Mouse (Mus musculus) heart, postnatal 4 days (tissue): ENCODE results near the gene Vmn2r19. TPM values are rescaled to one million over a fixed set of nuclear protein-coding genes. Genes with fewer than 3 reads are reported as not detected.
"Not testable (repeated sequence)": the region's sequence is repeated elsewhere in the genome, so short reads cannot be mapped to it uniquely, and the experiment has no call there.

Experiments used
- DNase-seq: peaks from one replicate; pipeline ENCODE4 v3.0.0; 2021
- total RNA-seq, 2 experiments: library from RNA; stranded (reverse); gene quantifications; 2 replicates each; pipeline ENCODE4 v1.2.3; 2021

The Vmn2r19 gene
- not detected for total RNA-seq

DNA sequence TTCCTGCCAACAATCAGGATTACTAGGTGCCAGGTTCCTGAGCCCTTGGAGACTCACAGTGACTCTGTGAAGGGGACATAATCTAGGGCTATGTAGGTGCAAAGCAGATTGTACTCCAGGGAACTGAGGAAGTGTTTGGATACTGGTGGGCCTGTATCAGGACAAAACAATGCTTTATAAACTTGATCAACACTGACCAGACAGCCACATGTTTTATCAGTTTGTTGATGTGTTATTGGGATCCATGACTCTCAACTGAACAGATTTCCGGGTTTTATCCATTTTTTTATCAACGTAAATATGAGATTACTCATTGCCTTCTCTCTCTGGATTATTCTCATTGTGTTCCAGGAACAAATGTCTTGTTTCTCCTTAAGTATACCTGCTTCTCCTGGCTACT lies at the start of gene Vmn2r19:
TSS of gene Vmn2r19 (plus strand) at position 301 of the 400 bp plus-strand sequence.
- no peak for DNase-seq

DNA sequence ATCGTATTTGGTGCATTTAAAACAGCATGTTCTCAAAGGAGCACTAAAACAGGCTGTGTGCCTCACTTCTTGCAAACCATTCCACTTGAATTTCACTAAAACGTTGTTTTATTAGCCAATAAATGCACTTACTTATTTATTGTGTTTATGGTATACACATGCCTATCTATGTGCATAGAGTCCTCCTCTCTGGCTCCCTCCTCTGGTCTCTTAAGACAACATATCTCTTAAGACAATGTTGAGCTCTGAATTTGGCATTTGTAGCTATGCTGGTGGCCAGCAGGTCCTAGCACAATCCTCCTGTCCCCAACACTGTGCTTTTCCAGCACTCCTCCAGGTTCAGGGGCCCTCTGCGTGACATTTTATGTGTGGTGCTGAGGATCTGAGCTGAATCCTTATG lies 49.2 kb upstream of the Vmn2r19 start:
- DNase-seq, result no peak

DNA sequence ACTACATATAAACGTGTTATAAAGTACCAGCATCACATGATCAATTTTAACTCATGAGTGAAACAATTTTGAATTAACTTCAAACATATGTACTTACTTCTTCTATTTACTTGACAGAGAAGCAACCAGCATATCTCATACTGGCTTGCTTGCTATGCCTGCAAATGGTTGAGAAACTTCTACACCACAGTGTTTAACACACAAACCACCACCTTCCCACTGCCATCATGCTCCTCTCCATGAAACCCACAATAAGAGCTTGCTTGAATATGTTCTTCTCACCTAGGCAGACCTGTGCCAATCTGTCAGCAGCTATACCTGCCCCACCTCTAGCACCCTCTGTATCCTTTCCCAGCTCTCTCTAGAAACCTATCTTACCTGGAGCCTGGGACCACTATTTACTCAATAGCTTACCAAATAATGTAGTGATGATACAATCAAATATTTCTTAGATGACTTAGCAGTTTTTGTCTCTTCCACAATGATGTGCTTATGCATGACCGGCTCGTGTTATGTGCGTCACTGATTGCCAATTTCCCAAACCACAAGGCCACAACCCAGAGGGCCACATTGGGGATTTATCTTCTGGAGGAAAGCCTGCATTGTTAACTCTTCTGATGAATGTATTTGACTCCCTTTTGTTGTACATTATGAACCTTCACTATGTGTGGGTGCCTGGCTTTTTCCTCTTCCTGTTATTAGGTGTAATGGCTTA lies 48.1 kb upstream of the Vmn2r19 start:
- DNase-seq, result no peak

DNA sequence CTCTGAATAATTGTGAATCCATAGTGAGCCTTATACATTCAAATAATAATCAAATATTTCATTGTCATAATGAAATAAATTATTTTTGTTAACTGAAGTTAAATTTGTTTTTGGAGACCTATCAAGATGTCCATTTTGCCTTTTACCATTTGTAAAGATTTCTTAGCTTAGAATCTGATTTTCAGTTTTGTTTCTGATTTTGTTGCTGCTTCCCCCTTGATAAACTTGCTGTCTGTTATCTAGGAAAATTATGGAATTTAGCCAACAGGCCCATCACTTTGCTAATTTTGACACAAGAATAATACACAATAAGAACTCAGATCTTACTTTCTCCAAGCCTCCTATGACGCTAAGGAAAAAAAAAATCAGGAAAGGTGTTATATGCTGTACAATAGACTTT lies 47.3 kb upstream of the Vmn2r19 start:
- no peak for DNase-seq

DNA sequence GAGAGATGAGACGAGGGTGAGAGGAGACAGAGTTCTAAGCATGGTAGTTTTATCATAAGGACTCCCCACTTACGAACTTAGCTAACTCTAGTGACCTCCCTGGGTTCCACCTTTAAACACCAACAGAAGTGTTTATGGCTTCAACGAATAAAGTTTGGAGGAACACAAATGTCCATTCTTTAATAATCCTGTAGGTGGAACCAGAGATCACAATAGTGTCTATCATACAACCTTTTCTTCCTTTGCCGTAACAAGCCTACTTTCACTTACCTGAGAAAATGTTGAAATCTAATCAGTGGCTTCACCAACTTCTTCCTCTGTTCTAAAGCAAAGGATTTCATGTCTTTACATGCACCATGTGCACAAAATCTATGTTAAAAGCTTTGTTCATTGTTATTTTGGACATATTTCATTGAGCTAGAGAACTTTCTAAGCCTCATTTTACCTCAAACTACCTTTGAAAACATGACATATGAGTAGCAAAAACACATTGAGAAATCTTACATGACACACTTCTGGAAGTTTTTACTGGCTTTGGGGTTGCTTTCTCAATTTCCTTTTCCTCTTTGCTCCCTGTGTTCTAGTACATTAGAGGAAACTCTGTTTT lies 46.5 kb upstream of the Vmn2r19 start, which contains the start of gene Clec4d:
TSS of gene Clec4d (plus strand) at position 557 of the 607 bp plus-strand sequence.
- DNase-seq, result no peak

DNA sequence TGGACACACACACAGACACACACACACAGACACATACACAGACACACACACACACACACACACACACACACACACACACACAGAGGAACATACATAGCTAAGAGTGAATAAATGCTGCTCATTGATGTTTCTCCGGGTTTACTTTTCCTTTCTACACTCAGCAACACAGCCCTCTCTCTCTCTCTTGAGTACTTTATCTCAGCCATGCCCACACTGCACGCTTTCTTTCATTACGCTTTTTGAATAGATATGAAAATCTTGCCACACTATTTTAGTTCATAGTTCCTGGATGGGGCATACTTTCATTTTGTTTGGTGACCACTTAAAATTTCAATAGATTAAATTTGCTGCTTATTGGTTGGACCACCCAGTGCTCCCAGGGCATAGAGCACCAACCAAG lies 43.9 kb upstream of the Vmn2r19 start:
- no peak for DNase-seq

DNA sequence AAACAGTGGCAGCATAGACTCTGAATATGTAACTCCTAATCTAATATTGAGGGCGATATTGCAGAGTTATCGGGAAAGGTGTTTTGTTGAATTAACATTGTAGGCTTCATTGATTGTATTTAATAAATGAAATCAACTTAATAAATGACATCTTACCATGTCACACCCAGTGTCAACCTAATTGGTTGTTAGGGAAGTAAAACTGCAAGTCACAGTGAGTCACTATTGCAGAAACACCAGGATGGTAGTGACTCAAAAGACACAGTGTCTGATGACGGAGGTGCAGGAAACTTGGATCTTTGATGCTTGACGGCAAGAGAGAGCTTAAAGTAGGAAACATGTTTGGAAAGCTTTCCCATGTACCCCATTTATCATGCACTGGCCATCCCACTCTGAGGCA lies 42.3 kb upstream of the Vmn2r19 start:
- no peak for DNase-seq

DNA sequence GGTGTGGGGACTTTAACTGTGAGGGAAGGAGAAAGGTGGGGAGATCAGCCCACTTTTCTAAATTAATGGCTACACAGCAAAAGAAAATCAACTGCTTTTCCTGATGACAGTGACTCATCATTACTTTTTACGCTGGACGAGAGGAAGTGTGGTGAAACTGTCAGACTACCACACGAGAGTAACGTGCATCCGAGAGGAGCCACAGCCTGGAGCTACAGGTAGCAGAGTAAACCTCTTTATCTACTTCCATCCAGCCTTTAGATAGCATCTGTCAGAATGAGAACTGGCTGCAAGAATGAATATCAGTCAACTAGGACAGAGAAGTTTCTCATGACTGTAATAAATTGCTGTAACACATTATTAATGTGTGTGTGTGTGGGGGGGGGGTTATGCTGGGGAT lies 41.2 kb upstream of the Vmn2r19 start:
- no peak for DNase-seq

DNA sequence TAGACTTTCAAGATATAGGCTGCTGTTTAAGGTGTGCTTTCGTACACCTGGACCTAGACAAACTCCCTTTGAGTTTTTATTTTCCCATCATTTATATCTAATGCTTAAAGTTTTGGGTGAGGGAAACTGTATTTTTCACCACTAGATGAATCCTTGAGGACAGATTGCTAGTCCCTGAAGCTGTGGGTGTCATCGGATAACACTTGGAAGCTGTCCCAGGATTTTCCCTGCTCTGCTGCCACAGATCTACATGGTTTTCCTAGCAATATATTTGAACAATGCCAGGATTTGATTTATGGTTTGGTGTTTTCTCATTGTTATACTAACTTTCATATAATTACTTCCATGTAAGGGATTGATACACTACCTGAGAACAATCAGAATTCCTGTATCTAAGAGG lies 28.7 kb upstream of the Vmn2r19 start:
- DNase-seq, result no peak

DNA sequence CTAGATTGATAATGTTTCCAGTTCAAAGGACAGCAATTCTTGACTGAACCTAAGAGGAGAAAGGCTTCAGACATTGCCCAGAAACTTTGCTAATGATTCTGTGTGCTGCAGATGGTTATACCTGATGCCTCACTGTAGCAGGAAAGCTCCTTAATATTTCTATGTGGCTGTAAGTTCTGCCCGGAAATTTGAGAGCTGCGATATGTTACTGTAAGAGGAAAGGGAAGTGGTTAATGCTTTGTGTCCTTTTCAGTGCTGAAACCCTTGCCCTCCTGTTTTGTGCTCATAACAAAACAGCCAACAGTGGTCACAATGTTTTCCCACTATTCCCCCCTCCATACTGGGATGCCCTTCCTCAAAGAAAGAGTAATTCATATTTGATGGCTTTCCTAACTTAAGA lies 21.8 kb upstream of the Vmn2r19 start:
- DNase-seq, result no peak

DNA sequence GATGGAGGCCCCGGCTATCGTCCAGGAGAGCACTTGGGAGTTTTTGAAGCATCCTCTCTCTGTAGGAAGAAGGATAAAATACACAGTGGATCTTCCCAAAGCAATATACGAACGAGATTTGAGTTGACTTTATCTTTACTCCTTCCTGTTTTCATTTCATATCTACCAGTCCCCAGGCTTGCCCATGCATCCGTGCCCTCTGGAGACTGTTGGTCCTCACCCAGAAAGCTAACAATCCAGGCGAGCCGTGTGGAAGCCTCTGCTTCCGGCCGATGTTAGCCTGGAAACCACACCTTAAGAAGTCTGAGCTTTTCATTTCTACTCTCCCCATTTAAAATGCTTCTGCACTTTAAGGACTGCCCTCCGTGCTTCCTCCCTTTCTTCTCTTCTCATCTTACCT lies 19.2 kb upstream of the Vmn2r19 start:
- DNase-seq, result no peak

DNA sequence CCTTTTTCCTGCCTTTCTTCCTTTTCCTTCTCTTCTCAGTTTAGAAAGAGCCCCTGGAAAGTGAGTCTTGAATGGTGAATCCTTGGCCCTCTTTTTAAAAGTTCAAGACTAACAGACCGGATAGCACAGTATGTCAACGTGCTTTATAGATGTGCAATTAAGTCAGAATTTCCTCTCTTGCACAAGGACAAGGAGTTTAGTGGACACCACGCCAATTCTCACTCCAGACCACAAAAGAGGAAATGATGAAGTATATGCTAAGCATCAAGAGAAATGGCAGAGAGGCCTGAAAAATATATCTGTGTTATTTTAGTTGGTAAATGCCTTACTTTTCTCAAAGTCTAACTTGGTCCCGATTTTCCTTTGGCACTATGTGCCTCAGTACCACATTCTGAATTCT lies 18.4 kb upstream of the Vmn2r19 start, which contains the start of gene Clec4e:
TSS of gene Clec4e (minus strand) at position 118 of the 400 bp plus-strand sequence.
- no peak for DNase-seq

DNA sequence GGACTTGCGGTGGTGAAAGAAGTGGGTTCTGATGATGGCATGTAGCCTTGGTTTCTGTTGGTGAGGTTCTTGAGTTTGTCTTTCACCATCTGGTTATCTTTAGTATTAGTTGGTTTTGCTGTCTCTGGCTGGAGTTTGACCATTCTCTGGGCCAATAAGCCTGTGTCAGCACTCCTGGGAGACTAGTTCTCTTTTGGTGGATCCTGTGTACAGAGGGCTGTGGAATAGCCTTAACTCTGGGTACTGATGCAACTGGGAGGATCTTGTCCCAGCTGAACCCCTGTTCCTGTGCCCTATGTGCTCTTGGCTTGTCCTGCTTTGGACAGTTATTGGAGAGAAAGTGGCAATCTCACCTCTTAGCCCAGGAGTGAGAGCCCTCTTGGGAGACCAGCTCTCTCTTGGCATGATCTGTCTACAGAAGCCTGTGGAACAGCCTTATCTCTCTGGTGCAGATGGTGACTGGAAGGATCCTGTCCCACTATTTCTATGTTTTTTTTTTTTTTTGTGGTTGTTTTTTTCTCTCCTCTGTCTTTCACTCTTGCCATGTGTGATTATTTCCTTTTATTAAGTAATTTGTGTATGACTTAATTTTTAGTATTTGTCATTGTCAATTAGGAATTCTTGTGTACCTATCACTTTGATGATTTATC lies 15.3 kb upstream of the Vmn2r19 start:
- DNase-seq, result no peak

DNA sequence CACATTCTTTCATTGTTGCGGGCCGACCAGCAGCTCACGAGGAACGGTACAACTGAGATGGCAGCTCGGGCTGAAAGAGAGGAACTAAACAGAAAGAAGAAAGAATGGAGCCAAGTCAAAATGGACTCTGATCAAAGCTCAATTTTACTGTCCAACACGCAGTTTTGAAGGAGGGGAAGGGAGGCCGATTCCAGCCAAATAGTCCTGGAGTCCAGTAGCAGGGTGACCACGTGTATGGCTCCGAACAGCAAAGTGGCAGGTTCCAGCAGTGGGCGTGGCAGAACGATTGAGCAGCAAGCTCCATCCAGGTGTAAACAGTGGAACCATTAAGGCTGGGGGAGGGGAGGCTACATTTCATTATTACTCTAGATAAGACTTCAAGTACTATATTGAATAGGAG lies 14.6 kb upstream of the Vmn2r19 start:
- not testable (repeated sequence) for DNase-seq

DNA sequence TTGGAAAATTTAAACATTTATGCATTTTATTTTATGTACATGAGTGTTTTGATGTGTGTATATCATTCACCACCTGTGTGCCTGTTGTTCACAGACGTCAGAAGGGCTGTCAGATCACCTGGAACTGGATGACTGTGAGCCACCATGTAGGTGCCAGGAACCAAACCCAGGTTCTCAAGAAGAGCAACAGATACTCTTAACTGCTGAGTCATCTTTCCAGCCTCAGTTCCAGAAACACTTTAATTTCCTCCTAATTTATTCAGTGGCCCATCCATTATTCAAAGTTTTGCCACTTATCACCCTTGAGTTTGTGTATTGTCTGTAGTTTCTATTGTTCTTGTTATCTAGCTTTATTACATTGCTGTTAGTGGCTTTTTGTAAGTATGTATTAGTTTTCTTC lies 11.4 kb upstream of the Vmn2r19 start:
- DNase-seq, result no peak

DNA sequence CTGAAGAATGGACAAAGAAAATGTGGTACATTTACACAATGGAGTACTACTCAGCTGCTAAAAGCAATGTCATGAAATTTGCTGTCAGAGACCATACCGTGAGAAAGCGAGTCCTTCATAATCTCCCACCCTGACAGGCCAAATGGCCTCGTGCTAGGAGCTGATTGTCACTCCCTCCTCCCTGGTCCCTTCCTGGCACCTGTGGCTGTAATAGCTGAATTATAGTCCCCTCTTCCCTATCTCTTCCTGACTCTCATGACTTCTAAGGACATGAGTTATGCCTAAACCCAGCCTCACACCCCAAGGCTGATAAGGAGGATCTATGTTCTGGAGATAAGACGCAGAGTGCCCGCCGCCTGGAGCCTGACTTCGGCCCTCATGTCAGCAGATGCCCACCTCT lies 1.8 kb upstream of the Vmn2r19 start:
- DNase-seq, result not testable (repeated sequence)

DNA sequence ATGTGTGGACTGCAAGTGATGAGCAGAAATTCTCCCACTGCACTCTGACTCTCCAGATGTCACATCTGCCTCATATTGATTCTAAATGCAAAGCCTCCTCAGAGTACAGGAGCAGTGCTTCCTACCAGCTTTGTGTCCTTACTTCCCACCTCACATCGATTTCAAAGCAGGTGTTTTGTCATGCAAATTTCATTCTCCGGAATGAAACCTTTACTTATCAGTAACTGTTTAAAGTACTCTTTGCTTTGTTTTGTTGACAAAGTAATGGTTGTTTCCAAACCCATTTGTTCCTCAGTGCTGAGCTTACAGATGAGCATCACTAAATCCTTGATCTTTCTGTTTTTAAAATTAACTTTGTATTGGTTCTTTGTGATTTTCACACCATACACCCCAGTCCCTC lies 24.4 kb downstream of the Vmn2r19 start:
- no peak for DNase-seq

DNA sequence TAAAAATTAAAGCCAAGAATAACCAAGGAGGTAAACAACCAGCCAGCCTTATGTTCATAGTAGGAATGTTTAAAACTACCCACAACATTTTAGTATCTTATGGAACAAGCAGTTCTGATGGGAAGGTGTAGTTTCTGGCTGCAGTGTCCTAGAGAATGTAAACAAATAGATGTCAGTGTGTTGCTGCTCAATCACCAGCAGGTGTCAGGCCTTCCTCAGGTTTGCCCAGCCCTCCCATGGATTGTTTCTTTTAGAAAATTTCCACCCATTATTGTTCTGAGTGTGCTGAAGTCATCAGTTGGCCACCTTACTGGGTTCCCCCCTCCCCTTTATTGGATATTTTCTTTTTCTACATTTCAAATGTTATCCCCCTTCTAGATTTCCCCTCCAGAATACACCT lies 32.0 kb downstream of the Vmn2r19 start:
- no peak for DNase-seq

DNA sequence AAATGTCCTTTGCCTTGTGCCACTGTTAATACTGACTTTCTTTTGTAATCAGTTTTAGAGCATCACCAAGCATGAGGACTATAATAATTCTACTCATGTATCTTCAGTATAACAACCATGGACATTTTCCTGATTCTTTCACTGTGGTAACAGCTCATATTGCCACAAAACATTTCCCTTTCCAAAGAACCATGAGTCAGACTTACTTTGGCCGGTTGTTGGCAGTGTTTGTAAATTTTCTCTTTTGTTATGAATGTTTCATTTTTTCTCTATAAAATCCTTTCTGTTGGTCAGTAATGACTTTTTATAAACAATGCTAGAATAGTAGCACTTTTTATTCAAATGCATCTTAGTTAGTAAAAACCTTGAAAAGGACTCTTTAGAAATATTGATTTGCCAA lies 38.0 kb downstream of the Vmn2r19 start:
- no peak for DNase-seq
